Mouse (Mus musculus): Measurements from ENCODE around the gene Atp6v1g1.

Atp6v1g1 gene

GRCm38 (mm10) chr4:63547799-63548198, 3.2 kb downstream of the Atp6v1g1 start:
- peak; percentile 29 for DNase-seq (ENCODE audit: low read depth)

- peak; percentile 64 for DNase-seq (ENCODE audit: low read depth)
These were observed 3.9 kb downstream of the Atp6v1g1 start for GRCm38 (mm10) chr4:63548491-63548890.

GRCm38 (mm10) chr4:63550908-63551307, 6.3 kb downstream of the Atp6v1g1 start:
- no peak for DNase-seq (ENCODE audit: low read depth)

GRCm38 (mm10) chr4:63552865-63553264, 8.3 kb downstream of the Atp6v1g1 start:
- DNase-seq (ENCODE audit: low read depth) = no peak

- no peak for DNase-seq (ENCODE audit: low read depth)
These were observed 9.4 kb downstream of the Atp6v1g1 start for GRCm38 (mm10) chr4:63553789-63554576.

GRCm38 (mm10) chr4:63554616-63555015, 10.0 kb downstream of the Atp6v1g1 start:
- no peak for DNase-seq (ENCODE audit: low read depth)

- DNase-seq (ENCODE audit: low read depth) = no peak
These were observed 10.5 kb downstream of the Atp6v1g1 start for GRCm38 (mm10) chr4:63555111-63555510.

- DNase-seq (ENCODE audit: low read depth) = no peak
These were observed 12.1 kb downstream of the Atp6v1g1 start for GRCm38 (mm10) chr4:63556665-63557064.

- DNase-seq (ENCODE audit: low read depth) = no peak
These were observed 12.8 kb downstream of the Atp6v1g1 start for GRCm38 (mm10) chr4:63557124-63558059.

GRCm38 (mm10) chr4:63558407-63559081, 14.0 kb downstream of the Atp6v1g1 start, which contains the start of gene Tmem268:
Gene Tmem268, plus strand, starts transcription at chr4:63558781.
- DNase-seq (ENCODE audit: low read depth) = peak; percentile 87

- DNase-seq (ENCODE audit: low read depth) = peak; percentile 42
These were observed 14.6 kb downstream of the Atp6v1g1 start for GRCm38 (mm10) chr4:63559127-63559697.

GRCm38 (mm10) chr4:63560079-63560478, 15.5 kb downstream of the Atp6v1g1 start:
- peak; percentile 46 for DNase-seq (ENCODE audit: low read depth)

- DNase-seq (ENCODE audit: low read depth) = peak; percentile 70
These were observed 17.5 kb downstream of the Atp6v1g1 start for GRCm38 (mm10) chr4:63561861-63562675.

GRCm38 (mm10) chr4:63562742-63563141, 18.2 kb downstream of the Atp6v1g1 start:
- DNase-seq (ENCODE audit: low read depth) = no peak

GRCm38 (mm10) chr4:63567712-63568390, 23.3 kb downstream of the Atp6v1g1 start:
- DNase-seq (ENCODE audit: low read depth) = no peak

GRCm38 (mm10) chr4:63569322-63569721, 24.8 kb downstream of the Atp6v1g1 start:
- no peak for DNase-seq (ENCODE audit: low read depth)

GRCm38 (mm10) chr4:63570208-63570781, 25.7 kb downstream of the Atp6v1g1 start:
- no peak for DNase-seq (ENCODE audit: low read depth)

- no peak for DNase-seq (ENCODE audit: low read depth)
These were observed 28.0 kb downstream of the Atp6v1g1 start for GRCm38 (mm10) chr4:63572621-63573020.

GRCm38 (mm10) chr4:63579649-63580048, 35.1 kb downstream of the Atp6v1g1 start:
- DNase-seq (ENCODE audit: low read depth) = no peak

- DNase-seq (ENCODE audit: low read depth) = no peak
These were observed 35.5 kb downstream of the Atp6v1g1 start for GRCm38 (mm10) chr4:63580078-63580477.
